Mouse (Mus musculus) hindbrain, embryonic 15.5 days (tissue): ENCODE data around the gene B230217C12Rik. TPM values are rescaled to one million over a fixed set of nuclear protein-coding genes. Genes with fewer than 3 reads are reported as not detected.

Experiments used
- ATAC-seq: fragments of 200-750 bp; cut with Nextera tagmentation; 2 replicates; pipeline ENCODE4 v1.8.0; 2017; ENCODE audit warnings: low read depth, moderate number of reproducible peaks, moderate TSS enrichment; ENCODE audit not compliant: low FRiP score
- H3K27ac ChIP-seq: fragments of 300-500 bp; sonication (generic); replicated peaks from 2 replicates; pipeline ENCODE4 v1.5.1; 2015; ENCODE audit warnings: mild to moderate bottlenecking, inconsistent platforms
- H3K27me3 ChIP-seq: fragments of 300-500 bp; sonication (generic); 2 replicates; pipeline ENCODE4 v1.6.1; 2015; ENCODE audit warnings: control low read depth, inconsistent platforms
- H3K36me3 ChIP-seq: fragments of 300-500 bp; sonication (generic); 2 replicates; pipeline ENCODE4 v1.6.1; 2015; ENCODE audit warnings: control low read depth, inconsistent platforms
- H3K4me1 ChIP-seq: fragments of 300-500 bp; sonication (generic); replicated peaks from 2 replicates; pipeline ENCODE4 v1.6.1; 2015; ENCODE audit warnings: control low read depth, inconsistent platforms
- H3K4me2 ChIP-seq: fragments of 300-500 bp; sonication (generic); 2 replicates; pipeline ENCODE4 v1.6.1; 2015; ENCODE audit warnings: moderate library complexity, mild to moderate bottlenecking, inconsistent platforms
- H3K4me3 ChIP-seq: fragments of 300-500 bp; sonication (generic); 2 replicates; pipeline ENCODE4 v1.5.1; 2015; ENCODE audit warnings: mild to moderate bottlenecking, inconsistent platforms
- H3K9ac ChIP-seq: fragments of 300-500 bp; sonication (generic); 2 replicates; pipeline ENCODE4 v1.6.1; 2015; ENCODE audit warnings: inconsistent platforms
- H3K9me3 ChIP-seq: fragments of 300-500 bp; sonication (generic); 2 replicates; pipeline ENCODE4 v1.6.1; 2016; ENCODE audit warnings: control low read depth, inconsistent platforms
- whole genome bisulfite sequencing: fragments of 180-500 bp; shearing (Covaris S2); methylation state at CpG from one replicate; pipeline ENCODE4 v1.1.7; 2015; 5-methylcytosine and 5-hydroxymethylcytosine counted together
- polyA plus RNA-seq: library from polyadenylated mRNA; unstranded; fragments of >200 nt; fragmentation: Nextera tagmentation; extraction: Ambion mirVana; gene quantifications from 2 replicates; pipeline ENCODE4 v1.2.1, GENCODE M21; 2015

B230217C12Rik gene
- polyA plus RNA-seq, 1 experiment from 2014 or later, result 38.8 TPM

DNA sequence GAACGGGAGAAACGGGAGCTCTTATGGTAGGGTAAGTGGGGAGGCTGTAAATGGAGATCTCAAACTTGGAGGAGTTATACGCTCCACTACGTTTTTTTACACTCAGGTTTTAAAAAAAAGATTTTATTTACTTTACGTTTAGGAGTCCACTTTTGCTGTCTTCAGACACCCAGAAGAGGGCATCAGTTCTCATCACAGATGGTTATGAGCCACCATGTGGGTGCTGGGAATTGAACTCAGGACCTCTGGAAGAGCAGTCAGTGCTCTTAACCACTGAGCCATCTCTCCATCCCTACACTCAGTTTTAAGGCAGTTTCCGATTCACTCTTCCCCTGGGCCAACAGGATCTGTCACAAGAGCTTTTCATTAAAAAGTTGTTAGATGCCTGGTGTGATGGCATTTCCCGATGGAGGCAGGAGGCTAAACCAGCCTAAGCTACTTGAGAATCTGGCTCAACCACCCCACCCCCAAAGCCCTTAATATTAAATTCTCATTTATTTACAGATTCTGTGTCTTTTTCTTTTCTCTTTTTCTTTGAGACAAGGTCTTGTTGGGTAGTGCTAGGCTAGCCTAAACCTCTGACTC lies 44.1 kb downstream of the B230217C12Rik start:
- no peaks in the 10 kb centered on the region for H3K9me3 ChIP-seq
- H3K4me3 ChIP-seq, result peak overlapping the region; percentile 68
- H3K9ac ChIP-seq, result peak overlapping the region; percentile 49
- no peaks in the 10 kb centered on the region for H3K27me3 ChIP-seq
- ATAC-seq, result peak; percentile 10; the same call in 1 of the 2 replicates
- WGBS, result 27% methylated on average over 7 of the region's 7 CpGs
- H3K4me2 ChIP-seq, result peak overlapping the region; percentile 78
- peak overlapping the region; percentile 95 for H3K27ac ChIP-seq
- no peaks in the 10 kb centered on the region for H3K4me1 ChIP-seq
- no peaks in the 10 kb centered on the region for H3K36me3 ChIP-seq

DNA sequence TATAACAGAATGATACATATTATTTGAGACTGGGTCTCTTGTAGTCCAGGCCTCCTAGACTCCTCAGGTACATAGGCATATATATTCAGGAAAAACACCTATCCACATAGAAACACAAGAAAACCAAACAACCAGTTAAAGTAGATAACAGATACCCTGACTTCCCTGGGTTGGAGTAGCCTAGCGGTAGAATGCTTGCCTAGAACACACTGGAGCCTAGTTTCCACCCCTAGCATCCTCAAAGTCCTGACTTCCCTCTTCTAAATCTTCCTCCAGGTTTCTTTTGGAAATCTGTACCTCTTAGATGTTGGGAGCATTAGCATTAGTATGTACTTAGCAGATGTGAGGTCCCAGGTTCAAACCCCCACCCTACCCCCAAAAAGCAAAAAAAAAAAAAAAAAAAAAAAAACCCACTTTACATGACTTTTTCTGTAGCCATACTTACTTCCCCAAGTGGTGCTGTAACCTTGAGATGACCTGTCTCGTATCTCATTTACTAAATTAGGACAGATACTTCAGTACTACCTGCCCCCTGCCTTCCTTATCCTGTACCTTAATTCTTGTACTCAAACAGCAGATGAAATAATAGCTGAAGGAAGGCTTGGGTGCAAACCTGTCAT lies 44.8 kb downstream of the B230217C12Rik start:
- Histone ChIP-seq H3K4me2 (no peak overlapping the region), H3K27me3 (no peaks in the 10 kb centered on the region), H3K27ac (no peak overlapping the region), H3K4me3 (no peak overlapping the region), H3K9ac (no peak overlapping the region), H3K9me3 (no peaks in the 10 kb centered on the region), H3K36me3 (no peaks in the 10 kb centered on the region), H3K4me1 (no peaks in the 10 kb centered on the region)
- 95% methylated on average over 2 of the region's 2 CpGs for WGBS
- no peak for ATAC-seq

GRCm38 (mm10) chr11:97891821-97892220 lies 51.2 kb downstream of the B230217C12Rik start:
- H3K4me3 ChIP-seq, result no peak overlapping the region
- no peak for ATAC-seq
- no peak overlapping the region for H3K9ac ChIP-seq
- no peak overlapping the region for H3K27ac ChIP-seq
- no peaks in the 10 kb centered on the region for H3K36me3 ChIP-seq
- H3K4me1 ChIP-seq, result no peaks in the 10 kb centered on the region
- H3K27me3 ChIP-seq, result no peaks in the 10 kb centered on the region
- no peaks in the 10 kb centered on the region for H3K9me3 ChIP-seq
- 76% methylated on average over 5 of the region's 5 CpGs for WGBS
- no peak overlapping the region for H3K4me2 ChIP-seq

Other genes starting within 250 kb of the B230217C12Rik start
- gene Epop, start 211.1 kb upstream of the B230217C12Rik start, polyA plus RNA-seq, result 2.6 and 3.0 TPM in 2 replicates
- 3.4 and 3.5 TPM in 2 replicates for gene Mllt6, start 177.4 kb upstream of the B230217C12Rik start, polyA plus RNA-seq
- 33.2 and 37.0 TPM in 2 replicates for gene Cisd3, start 155.0 kb upstream of the B230217C12Rik start, polyA plus RNA-seq
- gene Pcgf2, start 140.3 kb upstream of the B230217C12Rik start, polyA plus RNA-seq, result 18.9 and 19.5 TPM in 2 replicates
- 416 and 449 TPM in 2 replicates for gene Psmb3, start 137.4 kb upstream of the B230217C12Rik start, polyA plus RNA-seq
- gene Pip4k2b, start 96.1 kb upstream of the B230217C12Rik start, polyA plus RNA-seq, result 4.0 and 4.2 TPM in 2 replicates
- 14.9 and 16.2 TPM in 2 replicates for gene Cwc25, start 74.2 kb upstream of the B230217C12Rik start, polyA plus RNA-seq
- gene 1700001P01Rik, start 64.9 kb upstream of the B230217C12Rik start, polyA plus RNA-seq, result 0.26 and 0.28 TPM in 2 replicates
- 296 and 312 TPM in 2 replicates for gene Rpl23, start 58.3 kb upstream of the B230217C12Rik start, polyA plus RNA-seq
- 152 and 173 TPM in 2 replicates for gene Lasp1, start 41.8 kb upstream of the B230217C12Rik start, polyA plus RNA-seq
- gene Fbxo47, start 43.4 kb downstream of the B230217C12Rik start, polyA plus RNA-seq, result 0.60 and 0.69 TPM in 2 replicates
- 1.4 and 1.5 TPM in 2 replicates for gene Plxdc1, start 145.7 kb downstream of the B230217C12Rik start, polyA plus RNA-seq
- 12.9 and 13.7 TPM in 2 replicates for gene Arl5c, start 155.4 kb downstream of the B230217C12Rik start, polyA plus RNA-seq
- gene Cacnb1, start 182.3 kb downstream of the B230217C12Rik start, polyA plus RNA-seq, result 62.2 and 70.1 TPM in 2 replicates
- gene Rpl19, start 185.9 kb downstream of the B230217C12Rik start, polyA plus RNA-seq, result 632 and 657 TPM in 2 replicates
- gene Stac2, start 212.7 kb downstream of the B230217C12Rik start, polyA plus RNA-seq, result 6.4 and 9.7 TPM in 2 replicates